Mouse (Mus musculus): ENCODE measurements around the gene Frk. TPM values are rescaled to one million over a fixed set of nuclear protein-coding genes. Genes with fewer than 3 reads are reported as not detected.

The Frk gene
- polyA plus RNA-seq, 1 experiment from 2014 or later, result 1.9 TPM

Other genes with a start within 250 kb of the Frk start
- 22.5 and 24.5 TPM in 2 replicates for gene Tspyl1, start 201.2 kb upstream of the Frk start, polyA plus RNA-seq (2015; fragmentation: Nextera tagmentation; extraction: Ambion mirVana)
- 0.39 and 0.71 TPM in 2 replicates for gene Tspyl4, start 186.0 kb upstream of the Frk start, polyA plus RNA-seq (2015; fragmentation: Nextera tagmentation; extraction: Ambion mirVana)
- 0.02 and 0.05 TPM in 2 replicates for gene Col10a1, start 93.4 kb upstream of the Frk start, polyA plus RNA-seq (2015; fragmentation: Nextera tagmentation; extraction: Ambion mirVana)
- gene Nt5dc1, start 64.8 kb upstream of the Frk start, polyA plus RNA-seq (2015; fragmentation: Nextera tagmentation; extraction: Ambion mirVana), result 6.2 and 7.2 TPM in 2 replicates

Measured in liver, embryonic 16.5 days (tissue).